Mouse (Mus musculus) embryo, embryonic 9.5 days (tissue): ENCODE measurements around the gene Erf.
"Not testable (repeated sequence)": the region's sequence is repeated elsewhere in the genome, so short reads cannot be mapped to it uniquely, and the experiment has no call there.

ENCODE experiments used
- DNase-seq: peaks from one replicate; pipeline ENCODE4 v3.0.0-alpha.2; 2017; ENCODE audit errors: extremely low spot score

Erf gene

GRCm38 (mm10) chr7:25267751-25268463, 17.3 kb upstream of the Erf start:
- peak; percentile 98 for DNase-seq

GRCm38 (mm10) chr7:25267301-25267750, 16.8 kb upstream of the Erf start, which contains the start of gene Cic:
TSS of gene Cic (plus strand) at chr7:25267704.
- DNase-seq: peak; percentile 100

- DNase-seq: no peak
Measured at GRCm38 (mm10) chr7:25266180-25266962, 15.8 kb upstream of the Erf start.

GRCm38 (mm10) chr7:25265743-25266142, 15.2 kb upstream of the Erf start:
- DNase-seq: not testable (repeated sequence)

- DNase-seq: no peak
Measured at GRCm38 (mm10) chr7:25263968-25264870, 13.7 kb upstream of the Erf start.

- no peak for DNase-seq
Measured at GRCm38 (mm10) chr7:25261896-25262295, 11.3 kb upstream of the Erf start.

- no peak for DNase-seq
Measured at GRCm38 (mm10) chr7:25251822-25252221, 1.3 kb upstream of the Erf start.

GRCm38 (mm10) chr7:25251071-25251791, 670 bp upstream of the Erf start:
- DNase-seq: no peak

GRCm38 (mm10) chr7:25249314-25250140, 1.0 kb downstream of the Erf start:
- DNase-seq: peak; percentile 92

- no peak for DNase-seq
Measured at GRCm38 (mm10) chr7:25248846-25249313, 1.7 kb downstream of the Erf start.

GRCm38 (mm10) chr7:25248018-25248647, 2.4 kb downstream of the Erf start:
- peak; percentile 57 for DNase-seq

GRCm38 (mm10) chr7:25247498-25247897, 3.1 kb downstream of the Erf start:
- no peak for DNase-seq

GRCm38 (mm10) chr7:25246759-25247137, 3.8 kb downstream of the Erf start:
- DNase-seq: no peak

- no peak for DNase-seq
Measured at GRCm38 (mm10) chr7:25246079-25246758, 4.3 kb downstream of the Erf start.

- DNase-seq: no peak
Measured at GRCm38 (mm10) chr7:25244562-25245369, 5.8 kb downstream of the Erf start.

- no peak for DNase-seq
Measured at GRCm38 (mm10) chr7:25243361-25243760, 7.2 kb downstream of the Erf start.

GRCm38 (mm10) chr7:25241062-25241461, 9.5 kb downstream of the Erf start:
- DNase-seq: peak; percentile 51

- no peak for DNase-seq
Measured at GRCm38 (mm10) chr7:25240631-25241030, 9.9 kb downstream of the Erf start.
